Mouse (Mus musculus) c-Kit-positive CD71-negative TER-119-negative erythroid progenitor cells, embryonic 14.5 days (primary cell): ENCODE results near the gene Fuom.

Source experiments
- DNase-seq: peaks from one replicate; pipeline ENCODE4 v3.0.0-alpha.2; 2013; ENCODE audit warnings: low read depth

The Fuom gene

GRCm38 (mm10) chr7:140101498-140101897 is 743 bp downstream of the Fuom start:
- DNase-seq: no peak

- no peak for DNase-seq
These were observed 3.8 kb downstream of the Fuom start for GRCm38 (mm10) chr7:140098466-140098865.

GRCm38 (mm10) chr7:140096055-140096454 is 6.2 kb downstream of the Fuom start:
- no peak for DNase-seq

- no peak for DNase-seq
These were observed 6.7 kb downstream of the Fuom start for GRCm38 (mm10) chr7:140095556-140095955.

- no peak for DNase-seq
These were observed 7.3 kb downstream of the Fuom start for GRCm38 (mm10) chr7:140094954-140095353.

- no peak for DNase-seq
These were observed 9.2 kb downstream of the Fuom start, which contains the start of gene Prap1 for GRCm38 (mm10) chr7:140092924-140093528. Prap1 (plus strand) TSS chr7:140093395.

- DNase-seq: no peak
These were observed 11.6 kb downstream of the Fuom start for GRCm38 (mm10) chr7:140090601-140091000.

- no peak for DNase-seq
These were observed 20.0 kb downstream of the Fuom start, which contains the start of gene Caly for GRCm38 (mm10) chr7:140082242-140082678. Caly (minus strand) TSS chr7:140082548.

- no peak for DNase-seq
These were observed 20.6 kb downstream of the Fuom start for GRCm38 (mm10) chr7:140081408-140082241.

- DNase-seq: peak; percentile 49
These were observed 21.6 kb downstream of the Fuom start for GRCm38 (mm10) chr7:140080503-140081156.

- peak; percentile 75 for DNase-seq
These were observed 23.5 kb downstream of the Fuom start for GRCm38 (mm10) chr7:140078711-140079110.

GRCm38 (mm10) chr7:140077698-140078097 is 24.5 kb downstream of the Fuom start:
- no peak for DNase-seq

- no peak for DNase-seq
These were observed 32.1 kb downstream of the Fuom start for GRCm38 (mm10) chr7:140070042-140070711.

- no peak for DNase-seq
These were observed 34.8 kb downstream of the Fuom start for GRCm38 (mm10) chr7:140067397-140067796.

- peak; percentile 66 for DNase-seq
These were observed 39.1 kb downstream of the Fuom start for GRCm38 (mm10) chr7:140063092-140063491.

- DNase-seq: no peak
These were observed 39.9 kb downstream of the Fuom start for GRCm38 (mm10) chr7:140062307-140062706.

- DNase-seq: no peak
These were observed 40.5 kb downstream of the Fuom start for GRCm38 (mm10) chr7:140061832-140062130.

- no peak for DNase-seq
These were observed 41.1 kb downstream of the Fuom start for GRCm38 (mm10) chr7:140060936-140061831.

GRCm38 (mm10) chr7:140059601-140060000 is 42.6 kb downstream of the Fuom start:
- DNase-seq: no peak

GRCm38 (mm10) chr7:140058528-140058927 is 43.7 kb downstream of the Fuom start:
- DNase-seq: no peak
